ENCODE assay signal across 11 mouse cellular contexts in the genomic region with DNA sequence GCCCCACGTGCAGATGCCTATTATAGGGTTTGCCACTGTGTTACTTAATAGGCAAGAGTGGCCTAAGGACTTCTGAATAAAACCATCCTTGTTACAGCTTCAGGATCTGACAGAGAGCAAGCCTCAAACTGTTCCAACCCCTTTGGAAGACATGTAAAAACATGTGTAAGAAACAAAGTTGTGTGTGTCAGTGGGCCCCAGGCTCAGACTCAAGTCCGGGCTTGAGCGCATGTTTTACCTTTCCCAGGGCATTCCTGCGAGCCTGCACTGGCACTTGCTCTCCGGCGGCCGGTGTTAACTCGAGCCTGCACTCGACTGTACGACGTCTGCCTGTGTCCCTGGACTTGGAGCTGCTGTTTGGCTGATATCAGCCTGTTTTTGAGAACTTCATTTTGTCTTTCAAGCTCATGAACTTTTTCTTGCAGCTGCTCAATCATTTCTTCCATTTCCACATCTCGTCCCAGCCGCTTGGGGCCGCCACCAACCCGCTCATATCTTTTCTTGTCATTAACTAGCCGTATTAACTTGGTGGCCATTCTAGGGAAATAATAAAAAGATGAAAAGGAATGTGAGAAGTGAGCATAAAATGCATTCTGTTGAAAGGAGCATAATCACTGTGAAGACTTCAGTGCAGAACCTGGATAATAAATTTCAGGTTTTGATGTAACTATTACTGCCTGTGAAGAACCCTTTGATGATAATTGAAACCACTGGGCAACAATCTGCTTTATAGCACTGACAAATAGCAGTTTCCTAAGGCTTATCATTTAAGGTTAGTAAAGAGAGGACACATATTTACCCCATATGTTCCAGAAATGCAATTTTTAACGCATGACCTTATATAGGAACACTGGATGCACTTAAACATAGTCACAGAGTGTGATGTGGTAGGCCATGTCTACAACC. TPM values are rescaled to one million over a fixed set of nuclear protein-coding genes. Genes with fewer than 3 reads are reported as not detected.
A peak's percentile ranks its signal among the peaks of the same experiment; 100 is the strongest.
DNase-seq lines count a peak whose midpoint lies in the region; ATAC-seq and TF ChIP-seq lines count a peak whose summit lies in the region.
"Had no signal": no experiment of that assay in that cellular context is flagged by ENCODE, and none has a peak within 500 bp of the region (broad histone marks: within the 10 kb centered on the region; RNA-seq: fewer than 3 reads in every experiment).

No protein-coding gene starts in this region.

- H3K9ac ChIP-seq in liver, adult 2 months (ENCODE audit: low read depth, low read length), result no peak overlapping the region
- H3K9ac ChIP-seq in liver, embryonic 12.5 days, result no peak overlapping the region
- no peak overlapping the region for H3K9ac ChIP-seq in limb, embryonic 13.5 days
- H3K9ac ChIP-seq: kidney, embryonic 15.5 days had no signal

- WGBS in liver, adult 2 months, result 92% methylated on average over 17 of the region's 17 CpGs
- WGBS in liver, embryonic 12.5 days (ENCODE audit: insufficient replicate concordance), result 77% methylated on average over 17 of the region's 17 CpGs
- WGBS in limb, embryonic 13.5 days, result 14% methylated on average over 17 of the region's 17 CpGs
- 85% methylated on average over 17 of the region's 17 CpGs for WGBS in hindbrain, embryonic 10.5 days

- H3K27ac ChIP-seq in liver, adult 2 months (replicated peaks; ENCODE audit: insufficient read depth, low read depth, low read length), result no peak overlapping the region
- no peak overlapping the region for H3K27ac ChIP-seq in liver, embryonic 12.5 days
- H3K27ac ChIP-seq in limb, embryonic 13.5 days, result peak overlapping the region; percentile 58; the same call in 1 of the 2 replicates
- H3K27ac ChIP-seq in hindbrain, embryonic 10.5 days, result no peak overlapping the region
- H3K27ac ChIP-seq: kidney, embryonic 15.5 days had no signal

- no peaks in the 10 kb centered on the region for H3K79me2 ChIP-seq in liver, adult 2 months (ENCODE audit: control insufficient read depth, insufficient read depth, low read length)

- H3K4me2 ChIP-seq in liver, embryonic 12.5 days, result no peak overlapping the region
- H3K4me2 ChIP-seq in limb, embryonic 13.5 days (replicated peaks), result peak overlapping the region; percentile 23
- H3K4me2 ChIP-seq: kidney, embryonic 15.5 days had no signal

- H3K4me1 ChIP-seq in liver, adult 2 months (ENCODE audit: control insufficient read depth, insufficient read depth, low read length), result no peaks in the 10 kb centered on the region
- H3K4me1 ChIP-seq in liver, embryonic 12.5 days, result no peaks in the 10 kb centered on the region
- peaks cover 17% of the 10 kb centered on the region for H3K4me1 ChIP-seq in limb, embryonic 13.5 days
- H3K4me1 ChIP-seq in hindbrain, embryonic 10.5 days (replicated peaks), result no peaks in the 10 kb centered on the region
- H3K4me1 ChIP-seq: kidney, embryonic 15.5 days had no signal

- TF ChIP-seq CTCF in liver, adult 2 months (IDR thresholded peaks at IDR 0.05; ENCODE audit: low read depth, low read length), result peak; percentile 9; the same call in 1 of the 2 replicates

- H3K4me3 ChIP-seq in liver, adult 2 months (ENCODE audit: insufficient read depth, low read depth, low read length), result no peak overlapping the region
- H3K4me3 ChIP-seq in liver, embryonic 12.5 days, result no peak overlapping the region
- no peak overlapping the region for H3K4me3 ChIP-seq in limb, embryonic 13.5 days
- no peak overlapping the region for H3K4me3 ChIP-seq in hindbrain, embryonic 10.5 days
- H3K4me3 ChIP-seq: kidney, embryonic 15.5 days had no signal

- H3K36me3 ChIP-seq in liver, adult 2 months (ENCODE audit: control insufficient read depth, insufficient read depth, low read length), result peaks cover 5% of the 10 kb centered on the region; the same call in 1 of the 2 replicates
- H3K36me3 ChIP-seq in liver, embryonic 12.5 days, result peaks cover 17% of the 10 kb centered on the region
- H3K36me3 ChIP-seq in limb, embryonic 13.5 days, result peaks cover 5% of the 10 kb centered on the region; the same call in 1 of the 2 replicates
- H3K36me3 ChIP-seq in hindbrain, embryonic 10.5 days, result peaks cover 51% of the 10 kb centered on the region

- H3K27me3 ChIP-seq in liver, adult 2 months (ENCODE audit: control insufficient read depth, insufficient read depth, low read length), result no peaks in the 10 kb centered on the region
- H3K27me3 ChIP-seq in liver, embryonic 12.5 days (replicated peaks), result no peaks in the 10 kb centered on the region
- no peaks in the 10 kb centered on the region for H3K27me3 ChIP-seq in limb, embryonic 13.5 days
- H3K27me3 ChIP-seq in hindbrain, embryonic 10.5 days (ENCODE audit: insufficient read depth, poor library complexity, severe bottlenecking), result no peaks in the 10 kb centered on the region
- H3K27me3 ChIP-seq: kidney, embryonic 15.5 days had no signal

- DNase-seq in embryo, embryonic 10 days (ENCODE audit: low spot score), result peak; percentile 30
- DNase-seq in embryo, embryonic 9.5 days (ENCODE audit: extremely low spot score), result no peak
- no peak for DNase-seq in liver, adult 2 months (ENCODE audit: extremely low read depth, low read depth, low spot score)
- peak; percentile 39 for DNase-seq in embryo, embryonic 10.5 days (ENCODE audit: low spot score)
- no peak for DNase-seq in retina, postnatal 1 day
- no peak for DNase-seq in hindbrain, embryonic 10.5 days (ENCODE audit: low spot score)
- DNase-seq: adrenal gland, adult 2 months; cerebellum, adult 11 months had no signal

- no peak for ATAC-seq in liver, embryonic 12.5 days
- ATAC-seq in limb, embryonic 13.5 days (ENCODE audit: low FRiP score, low read depth), result peak; percentile 51; the same call in 1 of the 2 replicates

- H3K9me3 ChIP-seq in liver, embryonic 12.5 days (replicated peaks), result no peaks in the 10 kb centered on the region
- no peaks in the 10 kb centered on the region for H3K9me3 ChIP-seq in limb, embryonic 13.5 days
- H3K9me3 ChIP-seq in hindbrain, embryonic 10.5 days, result no peaks in the 10 kb centered on the region
- H3K9me3 ChIP-seq: kidney, embryonic 15.5 days had no signal

- TF ChIP-seq POLR2A in liver, adult 2 months (IDR thresholded peaks at IDR 0.05; ENCODE audit: extremely low read depth, insufficient read depth, low read length), result no peak

RNA-seq across cellular contexts. Expression of gene Rpgrip1l, which starts 8.3 kb away (rescaled TPM):
- total RNA-seq in liver, adult 2 months (2014; rRNA removed), result 2.5 and 2.6 TPM in 2 replicates
- polyA plus RNA-seq in liver, adult 2 months (2012; rRNA removed), result 0.21 and 0.22 TPM in 2 replicates
- 3.5 and 4.6 TPM in 2 replicates for polyA plus RNA-seq in liver, embryonic 12.5 days (2016; fragmentation: Nextera tagmentation; extraction: Ambion mirVana)
- 16.4 and 19.1 TPM in 2 replicates for polyA plus RNA-seq in limb, embryonic 13.5 days (2015; fragmentation: Nextera tagmentation; extraction: Ambion mirVana)
- polyA plus RNA-seq in hindbrain, embryonic 10.5 days (2016; fragmentation: Nextera tagmentation; extraction: Ambion mirVana), result 8.9 and 12.9 TPM in 2 replicates

RNA-seq across cellular contexts. Expression of gene Fto, which starts 8.6 kb away (rescaled TPM):
- 14.1 and 16.0 TPM in 2 replicates for total RNA-seq in liver, adult 2 months (2014; rRNA removed)
- 14.4 and 15.6 TPM in 2 replicates for polyA plus RNA-seq in liver, adult 2 months (2012; rRNA removed)
- 28.6 and 29.6 TPM in 2 replicates for polyA plus RNA-seq in liver, embryonic 12.5 days (2016; fragmentation: Nextera tagmentation; extraction: Ambion mirVana)
- 98.8 and 106 TPM in 2 replicates for polyA plus RNA-seq in limb, embryonic 13.5 days (2015; fragmentation: Nextera tagmentation; extraction: Ambion mirVana)
- polyA plus RNA-seq in hindbrain, embryonic 10.5 days (2016; fragmentation: Nextera tagmentation; extraction: Ambion mirVana), result 89.1 and 103 TPM in 2 replicates

Comparison
In these comparisons a context has a peak if more than half of its experiments do, and no peak if none do; other contexts are left out.
1. DNase-seq: peak in embryo, embryonic 10 days (single experiment) and embryo, embryonic 10.5 days (single experiment); none in embryo, embryonic 9.5 days (single experiment), liver, adult 2 months (single experiment), retina, postnatal 1 day (single experiment) and hindbrain, embryonic 10.5 days (single experiment).